Mouse (Mus musculus): Measurements from ENCODE around the gene Nt5e.

DNA sequence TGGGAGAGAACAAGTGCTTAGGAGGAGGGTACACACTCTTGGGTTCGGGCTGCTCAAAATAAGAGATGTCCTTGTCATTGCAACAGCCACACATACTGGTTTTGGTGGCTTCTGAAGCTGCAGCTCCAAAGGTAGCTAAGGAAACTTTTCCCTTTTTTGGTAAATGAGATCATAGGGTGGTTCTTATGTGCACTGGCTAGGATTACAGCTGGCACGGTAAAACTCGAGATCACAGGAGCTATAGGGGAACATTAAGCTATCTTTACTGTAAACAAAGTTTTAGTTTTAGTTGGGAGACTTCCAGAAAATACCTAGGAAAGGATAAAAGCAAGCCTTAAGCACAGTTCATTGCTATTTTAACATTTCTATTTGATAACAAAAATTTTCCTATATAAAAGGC, 24.2 kb downstream of the Nt5e start:
- TF ChIP-seq GATA1 (IDR thresholded peaks at IDR 0.05; ENCODE audit: low read length) = no peak
- TF ChIP-seq TAL1 (IDR thresholded peaks at IDR 0.05; ENCODE audit: low read length) = no peak
